Mouse (Mus musculus): ENCODE measurements at regions not wholly inside any gene's neighbourhood (a gene's known extent, or its start where the extent isn't known, plus 50 kb on each side); places are given as distances from the start of the nearest gene placed in this dataset.

DNA sequence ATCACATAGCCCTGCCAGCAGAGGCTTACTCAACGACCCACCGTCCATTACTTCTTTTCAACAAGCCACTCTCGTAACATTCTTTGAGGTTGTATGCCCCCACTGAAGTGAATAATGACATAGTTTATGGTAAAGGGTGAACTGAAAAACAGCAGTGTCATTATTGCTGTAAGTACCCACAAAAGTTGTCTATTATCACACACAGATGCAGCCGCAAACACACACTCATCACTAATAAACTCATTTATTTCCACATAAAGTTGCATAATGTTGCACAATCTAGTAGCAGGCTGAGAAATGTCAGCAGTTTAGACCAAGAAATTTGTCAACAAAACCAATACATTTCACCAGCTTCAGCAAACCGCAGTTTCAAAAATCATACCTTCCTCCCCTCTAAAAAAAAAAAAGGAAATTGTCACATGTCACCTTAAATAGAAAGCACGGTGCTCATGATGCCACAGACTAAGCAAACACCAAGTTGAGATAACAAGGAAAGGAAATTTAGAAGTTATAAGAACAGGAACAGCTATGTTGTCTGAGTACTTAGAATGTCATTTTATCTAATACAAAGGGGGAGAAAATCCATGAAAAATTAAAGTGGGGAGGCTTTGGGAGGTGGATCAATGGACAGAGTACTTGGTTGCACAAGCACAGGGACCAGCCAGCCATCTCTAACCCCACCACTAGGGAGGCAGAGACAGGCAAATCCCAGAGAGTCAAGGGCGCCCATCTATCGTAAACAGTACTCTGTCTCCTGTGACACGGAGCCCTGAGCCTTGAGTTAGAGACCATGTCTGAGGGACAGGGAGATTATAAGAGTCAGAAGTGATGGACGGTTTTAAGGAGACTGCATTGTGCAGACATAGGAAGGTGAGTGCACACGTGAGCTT lies 195.9 kb downstream of the Hlx start:
- DNase-seq (ENCODE audit: extremely low read depth, low read depth) = no peak

GRCm38 (mm10) chr1:184535691-184536090 lies 196.7 kb downstream of the Hlx start:
- DNase-seq (ENCODE audit: extremely low read depth, low read depth) = no peak

DNA sequence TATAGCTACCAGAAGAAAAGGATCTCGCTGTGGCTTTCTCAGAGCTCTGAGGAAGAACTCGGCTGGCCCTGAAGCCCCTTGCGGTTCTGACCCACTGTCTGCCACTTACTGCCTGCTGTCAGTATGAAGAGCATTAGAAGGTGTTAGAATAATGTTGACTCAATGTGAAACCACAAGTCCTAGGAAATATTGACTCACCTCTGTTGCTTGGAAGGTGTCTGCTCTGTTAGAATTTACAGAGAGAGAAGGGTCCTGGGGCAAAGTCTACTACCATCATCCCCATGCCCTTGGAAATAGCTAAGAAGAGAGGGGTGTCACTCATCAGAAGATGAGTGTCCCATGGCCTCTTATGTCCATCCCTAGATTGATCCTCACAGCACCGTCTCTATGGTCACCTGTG lies 197.9 kb downstream of the Hlx start:
- DNase-seq (ENCODE audit: extremely low read depth, low read depth) = no peak

DNA sequence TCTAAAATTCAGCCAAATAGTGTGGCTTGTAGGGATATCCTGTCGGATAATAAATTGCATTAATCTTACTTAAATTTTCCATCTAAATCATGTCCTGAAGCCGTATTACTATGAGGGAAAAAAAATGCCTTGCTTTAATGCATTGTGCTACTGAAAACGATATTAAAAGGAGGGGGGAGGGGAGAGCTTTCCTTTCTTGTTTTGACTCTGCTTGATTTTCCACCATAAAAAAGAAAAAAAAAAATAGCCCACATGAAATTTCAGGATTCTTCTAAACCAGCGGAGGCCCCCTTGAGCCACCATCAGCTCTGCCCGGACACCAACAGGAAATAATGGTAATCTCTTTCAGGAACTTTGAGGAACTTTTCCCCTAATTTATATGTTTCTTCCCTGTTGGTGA lies 198.5 kb downstream of the Hlx start:
- no peak for DNase-seq (ENCODE audit: extremely low read depth, low read depth)

DNA sequence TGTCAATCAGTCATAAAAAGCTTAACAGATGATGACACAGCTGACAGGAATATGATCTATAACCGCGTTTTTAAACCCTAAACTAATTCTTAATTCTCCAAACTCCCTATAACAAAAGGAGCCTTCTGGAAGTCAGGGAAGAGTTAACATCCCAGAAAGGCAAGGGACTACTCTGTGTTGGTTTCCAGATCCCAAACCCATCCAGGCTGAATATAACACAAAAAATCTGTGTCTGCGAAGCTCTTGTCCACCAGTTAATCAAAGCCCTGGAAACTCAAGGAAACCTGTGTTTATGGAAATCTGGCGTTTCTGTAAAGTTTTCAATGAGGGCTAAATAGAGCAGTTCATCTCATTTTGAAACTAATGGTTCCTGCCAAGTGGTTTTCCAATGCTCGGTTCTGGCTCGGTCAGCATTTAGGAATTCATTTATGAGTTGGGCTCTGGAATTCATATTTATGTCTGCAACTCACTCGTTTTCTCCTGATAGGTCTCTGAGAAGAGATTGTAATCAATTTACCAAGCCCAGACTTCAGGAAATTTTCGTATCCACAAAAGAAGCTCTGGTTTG lies 199.8 kb downstream of the Hlx start:
- DNase-seq (ENCODE audit: extremely low read depth, low read depth) = no peak

GRCm38 (mm10) chr1:184530606-184531320 lies 201.7 kb downstream of the Hlx start:
- DNase-seq (ENCODE audit: extremely low read depth, low read depth) = no peak

DNA sequence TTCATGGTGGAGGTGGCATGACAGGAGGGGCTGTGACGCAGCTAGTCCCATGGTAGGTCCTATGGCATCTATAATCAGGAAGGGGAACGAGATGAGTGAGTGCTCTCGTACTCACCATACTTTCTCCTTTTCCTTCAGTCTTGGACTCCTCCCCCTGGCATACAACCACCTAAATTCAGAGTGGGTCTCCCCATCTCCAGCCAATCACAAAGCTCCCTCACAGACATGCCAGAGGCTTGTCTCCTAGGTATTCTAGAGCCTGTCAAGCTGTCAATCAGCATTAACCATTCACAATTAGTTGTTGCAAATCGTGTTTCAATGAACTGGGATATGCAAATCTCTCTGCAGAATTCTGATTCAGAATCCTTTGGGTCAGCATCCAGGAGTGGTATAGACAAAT lies 206.7 kb downstream of the Hlx start:
- DNase-seq (ENCODE audit: extremely low read depth, low read depth) = no peak

- no peak for DNase-seq (ENCODE audit: extremely low read depth, low read depth)
Observed at GRCm38 (mm10) chr1:184519551-184519950, 212.9 kb downstream of the Hlx start.

- no peak for DNase-seq (ENCODE audit: extremely low read depth, low read depth)
Observed at GRCm38 (mm10) chr1:184504663-184505062, 227.8 kb downstream of the Hlx start.

GRCm38 (mm10) chr1:184503827-184504355 lies 228.5 kb downstream of the Hlx start:
- no peak for DNase-seq (ENCODE audit: extremely low read depth, low read depth)

GRCm38 (mm10) chr1:184500702-184501101 lies 231.7 kb downstream of the Hlx start:
- no peak for DNase-seq (ENCODE audit: extremely low read depth, low read depth)

GRCm38 (mm10) chr1:184498909-184499525 lies 233.4 kb downstream of the Hlx start:
- no peak for DNase-seq (ENCODE audit: extremely low read depth, low read depth)

DNA sequence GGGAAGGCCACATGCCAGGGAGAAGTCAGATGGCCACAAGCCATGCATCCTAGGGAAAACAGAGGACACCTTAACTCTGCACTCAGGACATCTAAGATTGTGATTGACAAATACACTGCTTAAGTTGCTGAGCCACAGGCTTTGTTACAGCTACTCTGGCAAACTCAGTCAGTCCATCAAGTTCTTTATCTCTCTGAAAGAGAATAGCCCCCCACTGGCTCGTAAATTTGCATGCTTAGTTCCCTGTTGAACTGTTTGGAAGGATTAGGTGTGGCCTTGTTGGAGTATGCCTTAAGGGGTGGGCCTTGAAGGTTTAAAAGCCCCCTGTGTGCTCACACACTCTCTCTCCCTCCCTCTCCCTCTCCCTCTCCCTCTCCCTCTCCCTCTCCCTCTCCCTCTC lies 235.4 kb downstream of the Hlx start:
- DNase-seq (ENCODE audit: extremely low read depth, low read depth) = no peak

DNA sequence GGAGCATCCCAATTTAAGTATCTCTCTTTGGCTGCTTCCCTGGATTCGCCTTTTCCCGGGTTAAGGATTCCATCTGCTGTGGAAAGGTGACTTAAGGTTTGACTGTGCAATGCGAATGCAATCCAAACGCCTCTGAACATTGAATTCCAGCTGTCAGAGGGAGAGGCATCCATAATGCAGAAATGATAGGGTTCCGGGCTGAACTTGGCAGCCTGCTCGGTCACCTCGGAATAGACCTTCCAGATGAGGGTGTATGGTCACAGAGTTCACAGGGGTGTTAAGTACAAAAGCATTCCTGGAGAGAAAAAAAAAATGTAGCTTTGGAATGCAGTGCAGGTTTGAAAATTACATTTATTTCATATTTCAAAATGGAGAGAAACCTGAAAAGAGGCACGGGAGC lies 238.6 kb downstream of the Hlx start:
- DNase-seq (ENCODE audit: extremely low read depth, low read depth) = no peak

- DNase-seq (ENCODE audit: extremely low read depth, low read depth) = peak; percentile 2
Observed at GRCm38 (mm10) chr1:184492115-184492514, 240.3 kb downstream of the Hlx start.

DNA sequence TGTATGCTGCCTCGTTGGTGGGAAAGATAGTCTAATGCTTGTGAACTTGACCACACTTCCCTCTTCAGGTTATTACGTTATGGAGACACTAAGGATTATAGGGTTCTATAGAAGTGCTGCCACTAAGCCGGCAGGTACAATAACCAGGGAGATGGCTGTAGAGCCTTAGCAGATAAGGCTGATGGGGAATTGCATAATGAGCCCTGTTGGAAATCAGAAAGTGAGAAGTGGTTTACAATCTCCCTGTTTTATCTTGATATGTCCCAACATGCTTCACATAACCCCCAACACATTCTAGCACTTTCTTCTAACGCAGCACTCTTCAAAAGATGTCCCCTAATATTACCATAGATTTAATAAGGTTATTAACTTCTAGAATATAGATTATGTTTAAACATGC lies 241.2 kb downstream of the Hlx start:
- no peak for DNase-seq (ENCODE audit: extremely low read depth, low read depth)

- no peak for DNase-seq (ENCODE audit: extremely low read depth, low read depth)
Observed at GRCm38 (mm10) chr1:184487409-184487808, 245.0 kb downstream of the Hlx start.

GRCm38 (mm10) chr1:184484801-184485200 lies 247.6 kb downstream of the Hlx start:
- no peak for DNase-seq (ENCODE audit: extremely low read depth, low read depth)

- DNase-seq (ENCODE audit: extremely low read depth, low read depth) = no peak
Observed at GRCm38 (mm10) chr1:184483371-184483770, 249.0 kb downstream of the Hlx start.

DNA sequence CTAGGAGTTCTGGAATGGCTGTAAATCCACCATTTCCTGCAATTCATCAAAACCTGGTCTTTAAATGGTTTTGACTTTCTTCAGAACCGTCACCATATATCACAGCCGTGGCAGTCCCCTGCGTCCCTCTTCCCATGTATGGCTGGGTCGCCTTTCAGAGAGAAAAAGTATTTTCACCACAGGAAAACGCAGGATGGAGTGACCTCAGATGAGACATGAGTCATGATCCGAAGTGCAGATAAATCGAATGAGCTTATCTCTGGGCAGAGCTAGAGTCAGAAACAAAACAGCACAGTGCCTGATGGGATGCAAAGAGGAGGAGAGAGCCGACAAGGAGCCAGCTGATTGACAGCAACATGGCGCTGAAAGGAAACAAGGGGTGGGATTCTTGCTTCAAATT lies 250.4 kb downstream of the Hlx start:
- DNase-seq (ENCODE audit: extremely low read depth, low read depth) = no peak

DNA sequence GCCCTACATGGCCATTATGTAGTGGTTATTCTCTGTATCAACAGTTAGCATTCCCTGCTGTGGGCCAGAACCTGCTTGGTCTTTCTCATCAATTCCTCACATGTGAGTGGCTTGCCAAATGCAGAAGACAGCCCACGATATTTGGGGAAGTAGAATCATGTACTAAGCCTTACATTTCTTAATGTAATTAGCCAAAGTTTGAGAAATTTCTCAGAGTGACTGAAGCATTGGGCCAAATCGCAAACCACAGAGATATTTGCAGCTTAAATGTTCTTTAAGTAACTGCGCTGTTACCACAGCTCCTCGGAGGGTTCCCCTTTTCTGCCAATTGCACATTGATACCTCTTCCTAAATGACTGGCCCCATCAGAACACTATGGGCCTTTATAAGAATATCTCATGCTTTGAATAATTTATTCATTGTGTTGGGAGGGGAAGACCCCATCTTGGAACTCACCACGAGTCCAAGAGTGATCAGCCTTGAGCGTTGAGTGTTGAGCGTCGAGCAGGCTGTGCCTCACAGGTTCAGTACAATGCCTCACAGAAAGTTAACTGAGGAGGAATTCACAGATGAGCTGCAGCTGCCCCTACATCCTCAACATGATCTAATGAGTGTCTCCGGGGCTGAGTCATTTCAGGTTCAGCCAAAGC lies 251.7 kb downstream of the Hlx start:
- DNase-seq (ENCODE audit: extremely low read depth, low read depth) = no peak
